Mouse (Mus musculus): ENCODE measurements at regions not wholly inside any gene's neighbourhood (a gene's known extent, or its start where the extent isn't known, plus 50 kb on each side); places are given as distances from the start of the nearest gene placed in this dataset.

GRCm38 (mm10) chr6:94874415-94874814 is 174.5 kb upstream of the Lrig1 start:
- ATAC-seq (no peak), DNase-seq (ENCODE audit: low spot score) (no peak)
- Histone ChIP-seq H3K9me3 (replicated peaks; ENCODE audit: control insufficient read depth, low read length) (no peaks in the 10 kb centered on the region), H3K4me1 (ENCODE audit: control insufficient read depth, insufficient read depth, low read length) (no peaks in the 10 kb centered on the region), H3K4me3 (ENCODE audit: low read depth, low read length) (no peak overlapping the region), H3K36me3 (ENCODE audit: control insufficient read depth, insufficient read depth, low read length) (no peaks in the 10 kb centered on the region), H3K9ac (ENCODE audit: low read length) (no peak overlapping the region), H3K27me3 (replicated peaks; ENCODE audit: control insufficient read depth, insufficient read depth, low read length) (no peaks in the 10 kb centered on the region), H3K4me2 (ENCODE audit: low read length) (no peak overlapping the region), H3K27ac (ENCODE audit: low read depth, low read length) (no peak overlapping the region)
- WGBS: 100% methylated on average over 1 of the region's 1 CpGs

GRCm38 (mm10) chr6:94867952-94868351 is 168.0 kb upstream of the Lrig1 start:
- no peaks in the 10 kb centered on the region for H3K9me3 ChIP-seq (replicated peaks; ENCODE audit: control insufficient read depth, low read length)
- DNase-seq (ENCODE audit: low spot score): no peak
- WGBS: 51% methylated on average over 3 of the region's 3 CpGs
- H3K9ac ChIP-seq (ENCODE audit: low read length): no peak overlapping the region
- H3K4me1 ChIP-seq (ENCODE audit: control insufficient read depth, insufficient read depth, low read length): no peaks in the 10 kb centered on the region
- ATAC-seq: no peak
- no peak overlapping the region for H3K27ac ChIP-seq (ENCODE audit: low read depth, low read length)
- no peak overlapping the region for H3K4me3 ChIP-seq (ENCODE audit: low read depth, low read length)
- H3K27me3 ChIP-seq (replicated peaks; ENCODE audit: control insufficient read depth, insufficient read depth, low read length): no peaks in the 10 kb centered on the region
- no peak overlapping the region for H3K4me2 ChIP-seq (ENCODE audit: low read length)
- no peaks in the 10 kb centered on the region for H3K36me3 ChIP-seq (ENCODE audit: control insufficient read depth, insufficient read depth, low read length)

- no peak for DNase-seq (ENCODE audit: low spot score)
- 80% methylated on average over 2 of the region's 2 CpGs for WGBS
- Histone ChIP-seq H3K4me2 (ENCODE audit: low read length) (no peak overlapping the region), H3K27ac (ENCODE audit: low read depth, low read length) (no peak overlapping the region), H3K27me3 (replicated peaks; ENCODE audit: control insufficient read depth, insufficient read depth, low read length) (no peaks in the 10 kb centered on the region), H3K9me3 (replicated peaks; ENCODE audit: control insufficient read depth, low read length) (no peaks in the 10 kb centered on the region), H3K36me3 (ENCODE audit: control insufficient read depth, insufficient read depth, low read length) (no peaks in the 10 kb centered on the region), H3K9ac (ENCODE audit: low read length) (no peak overlapping the region), H3K4me3 (ENCODE audit: low read depth, low read length) (no peak overlapping the region), H3K4me1 (ENCODE audit: control insufficient read depth, insufficient read depth, low read length) (no peaks in the 10 kb centered on the region)
- ATAC-seq: no peak
Observed at GRCm38 (mm10) chr6:94865498-94865897, 165.5 kb upstream of the Lrig1 start.

GRCm38 (mm10) chr6:94858121-94858621 is 158.2 kb upstream of the Lrig1 start:
- no peak overlapping the region for H3K27ac ChIP-seq (ENCODE audit: low read depth, low read length)
- no peak overlapping the region for H3K9ac ChIP-seq (ENCODE audit: low read length)
- H3K4me2 ChIP-seq (ENCODE audit: low read length): no peak overlapping the region
- no peaks in the 10 kb centered on the region for H3K4me1 ChIP-seq (ENCODE audit: control insufficient read depth, insufficient read depth, low read length)
- ATAC-seq (no peak), DNase-seq (ENCODE audit: low spot score) (no peak)
- H3K36me3 ChIP-seq (ENCODE audit: control insufficient read depth, insufficient read depth, low read length): no peaks in the 10 kb centered on the region
- no peaks in the 10 kb centered on the region for H3K9me3 ChIP-seq (replicated peaks; ENCODE audit: control insufficient read depth, low read length)
- no peaks in the 10 kb centered on the region for H3K27me3 ChIP-seq (replicated peaks; ENCODE audit: control insufficient read depth, insufficient read depth, low read length)
- WGBS: 82% methylated on average over 5 of the region's 5 CpGs
- H3K4me3 ChIP-seq (ENCODE audit: low read depth, low read length): no peak overlapping the region

- 88% methylated on average over 4 of the region's 5 CpGs for WGBS
- H3K27ac ChIP-seq (ENCODE audit: low read depth, low read length): no peak overlapping the region
- H3K4me2 ChIP-seq (ENCODE audit: low read length): no peak overlapping the region
- H3K9ac ChIP-seq (ENCODE audit: low read length): no peak overlapping the region
- H3K4me1 ChIP-seq (ENCODE audit: control insufficient read depth, insufficient read depth, low read length): no peaks in the 10 kb centered on the region
- ATAC-seq: no peak
- no peak for DNase-seq (ENCODE audit: low spot score)
- H3K4me3 ChIP-seq (ENCODE audit: low read depth, low read length): no peak overlapping the region
- no peaks in the 10 kb centered on the region for H3K9me3 ChIP-seq (replicated peaks; ENCODE audit: control insufficient read depth, low read length)
- H3K36me3 ChIP-seq (ENCODE audit: control insufficient read depth, insufficient read depth, low read length): no peaks in the 10 kb centered on the region
- H3K27me3 ChIP-seq (replicated peaks; ENCODE audit: control insufficient read depth, insufficient read depth, low read length): no peaks in the 10 kb centered on the region
Observed at GRCm38 (mm10) chr6:94850121-94850520, 150.2 kb upstream of the Lrig1 start.

- Histone ChIP-seq H3K27ac (ENCODE audit: low read depth, low read length) (no peak overlapping the region), H3K4me1 (ENCODE audit: control insufficient read depth, insufficient read depth, low read length) (no peaks in the 10 kb centered on the region), H3K36me3 (ENCODE audit: control insufficient read depth, insufficient read depth, low read length) (no peaks in the 10 kb centered on the region), H3K4me2 (ENCODE audit: low read length) (no peak overlapping the region), H3K4me3 (ENCODE audit: low read depth, low read length) (no peak overlapping the region), H3K27me3 (replicated peaks; ENCODE audit: control insufficient read depth, insufficient read depth, low read length) (no peaks in the 10 kb centered on the region), H3K9ac (ENCODE audit: low read length) (no peak overlapping the region), H3K9me3 (replicated peaks; ENCODE audit: control insufficient read depth, low read length) (no peaks in the 10 kb centered on the region)
- ATAC-seq: no peak
- WGBS: 73% methylated on average over 3 of the region's 3 CpGs
- DNase-seq (ENCODE audit: low spot score): no peak
Observed at GRCm38 (mm10) chr6:94849533-94849932, 149.6 kb upstream of the Lrig1 start.

- H3K27me3 ChIP-seq (replicated peaks; ENCODE audit: control insufficient read depth, insufficient read depth, low read length): no peaks in the 10 kb centered on the region
- no peaks in the 10 kb centered on the region for H3K9me3 ChIP-seq (replicated peaks; ENCODE audit: control insufficient read depth, low read length)
- no peaks in the 10 kb centered on the region for H3K36me3 ChIP-seq (ENCODE audit: control insufficient read depth, insufficient read depth, low read length)
- no peak overlapping the region for H3K4me3 ChIP-seq (ENCODE audit: low read depth, low read length)
- H3K4me1 ChIP-seq (ENCODE audit: control insufficient read depth, insufficient read depth, low read length): no peaks in the 10 kb centered on the region
- no peak overlapping the region for H3K4me2 ChIP-seq (ENCODE audit: low read length)
- ATAC-seq: no peak
- H3K27ac ChIP-seq (ENCODE audit: low read depth, low read length): no peak overlapping the region
- 97% methylated on average over 1 of the region's 1 CpGs for WGBS
- no peak for DNase-seq (ENCODE audit: low spot score)
- no peak overlapping the region for H3K9ac ChIP-seq (ENCODE audit: low read length)
Observed at GRCm38 (mm10) chr6:94848437-94848836, 148.5 kb upstream of the Lrig1 start.

- 48% methylated on average over 6 of the region's 6 CpGs for WGBS
- DNase-seq (ENCODE audit: low spot score) (no peak), ATAC-seq (no peak)
Observed at GRCm38 (mm10) chr6:94845821-94846220, 145.9 kb upstream of the Lrig1 start.

GRCm38 (mm10) chr6:94842856-94843255 is 142.9 kb upstream of the Lrig1 start:
- Histone ChIP-seq H3K9me3 (replicated peaks; ENCODE audit: control insufficient read depth, low read length) (no peaks in the 10 kb centered on the region), H3K4me2 (ENCODE audit: low read length) (no peak overlapping the region), H3K4me1 (ENCODE audit: control insufficient read depth, insufficient read depth, low read length) (no peaks in the 10 kb centered on the region), H3K27me3 (replicated peaks; ENCODE audit: control insufficient read depth, insufficient read depth, low read length) (no peaks in the 10 kb centered on the region), H3K27ac (ENCODE audit: low read depth, low read length) (no peak overlapping the region), H3K4me3 (ENCODE audit: low read depth, low read length) (no peak overlapping the region), H3K9ac (ENCODE audit: low read length) (no peak overlapping the region), H3K36me3 (ENCODE audit: control insufficient read depth, insufficient read depth, low read length) (no peaks in the 10 kb centered on the region)
- no peak for DNase-seq (ENCODE audit: low spot score)
- no peak for ATAC-seq
- 80% methylated on average over 9 of the region's 9 CpGs for WGBS

More at GRCm38 (mm10) chr6:94845821-94846220, 145.9 kb upstream of the Lrig1 start:
- Histone ChIP-seq H3K4me1 (ENCODE audit: control insufficient read depth, insufficient read depth, low read length) (no peaks in the 10 kb centered on the region), H3K4me3 (ENCODE audit: low read depth, low read length) (no peak overlapping the region), H3K4me2 (ENCODE audit: low read length) (no peak overlapping the region), H3K27ac (ENCODE audit: low read depth, low read length) (no peak overlapping the region), H3K9ac (ENCODE audit: low read length) (no peak overlapping the region), H3K36me3 (ENCODE audit: control insufficient read depth, insufficient read depth, low read length) (no peaks in the 10 kb centered on the region), H3K9me3 (replicated peaks; ENCODE audit: control insufficient read depth, low read length) (no peaks in the 10 kb centered on the region), H3K27me3 (replicated peaks; ENCODE audit: control insufficient read depth, insufficient read depth, low read length) (no peaks in the 10 kb centered on the region)
